Mouse (Mus musculus): ENCODE measurements around the gene Rad54l.

- no peak for TF ChIP-seq CTCF (IDR thresholded peaks at IDR 0.05; ENCODE audit: low read depth)
- no peak for TF ChIP-seq EP300 (IDR thresholded peaks at IDR 0.05; ENCODE audit: low read depth)
Measured at GRCm38 (mm10) chr4:116150156-116150861, 26.8 kb upstream of the Rad54l start.
